Mouse (Mus musculus): ENCODE results near the gene Lrwd1. TPM values are rescaled to one million over a fixed set of nuclear protein-coding genes. Genes with fewer than 3 reads are reported as not detected.

The Lrwd1 gene
- polyA plus RNA-seq, 1 experiment from 2014 or later, result 7.8 TPM

- H3K9me3 ChIP-seq (ENCODE audit: control insufficient read depth), result no peaks in the 10 kb centered on the region
- H3K9ac ChIP-seq (ENCODE audit: low read depth, low read length), result no peak overlapping the region
- H3K36me3 ChIP-seq (ENCODE audit: control insufficient read depth, insufficient read depth), result peaks cover 8% of the 10 kb centered on the region; the same call in 1 of the 2 replicates
- peak overlapping the region; percentile 21 for H3K4me2 ChIP-seq (replicated peaks; ENCODE audit: low read depth)
- H3K27me3 ChIP-seq (replicated peaks; ENCODE audit: control insufficient read depth, insufficient read depth, low read length), result no peaks in the 10 kb centered on the region
- 0 out of 2 replicates have a peak, but pooled peaks cover 10% of the 10 kb centered on the region for H3K4me1 ChIP-seq (replicated peaks; ENCODE audit: control insufficient read depth, insufficient read depth, low read length)
- 24% methylated on average over 9 of the region's 9 CpGs for WGBS
- TF ChIP-seq CTCF (IDR thresholded peaks at IDR 0.05; ENCODE audit: low read depth), result no peak
- no peak overlapping the region for H3K4me3 ChIP-seq (ENCODE audit: low read depth, low read length)
- ATAC-seq, result no peak
- H3K27ac ChIP-seq (ENCODE audit: low read depth, low read length), result peak overlapping the region; percentile 58
Measured at GRCm38 (mm10) chr5:136173606-136174463, 38.0 kb upstream of the Lrwd1 start.

GRCm38 (mm10) chr5:136172939-136173338, 37.1 kb upstream of the Lrwd1 start:
- ATAC-seq, result no peak
- WGBS, result 54% methylated on average over 9 of the region's 9 CpGs
- no peak for TF ChIP-seq CTCF (IDR thresholded peaks at IDR 0.05; ENCODE audit: low read depth)
- Histone ChIP-seq H3K9me3 (ENCODE audit: control insufficient read depth) (0 out of 2 replicates have a peak, but pooled peaks cover 3% of the 10 kb centered on the region), H3K36me3 (ENCODE audit: control insufficient read depth, insufficient read depth) (peaks cover under 1% of the 10 kb centered on the region; the same call in 1 of the 2 replicates), H3K27me3 (replicated peaks; ENCODE audit: control insufficient read depth, insufficient read depth, low read length) (no peaks in the 10 kb centered on the region), H3K9ac (ENCODE audit: low read depth, low read length) (no peak overlapping the region), H3K4me1 (replicated peaks; ENCODE audit: control insufficient read depth, insufficient read depth, low read length) (0 out of 2 replicates have a peak, but pooled peaks cover 10% of the 10 kb centered on the region), H3K27ac (ENCODE audit: low read depth, low read length) (0 out of 2 replicates have a peak overlapping the region, but pooled peaks have one; percentile 72), H3K4me2 (replicated peaks; ENCODE audit: low read depth) (no peak overlapping the region), H3K4me3 (ENCODE audit: low read depth, low read length) (no peak overlapping the region)

GRCm38 (mm10) chr5:136171363-136172341, 35.8 kb upstream of the Lrwd1 start:
- peak overlapping the region; percentile 91 for H3K4me2 ChIP-seq (replicated peaks; ENCODE audit: low read depth)
- H3K9me3 ChIP-seq (ENCODE audit: control insufficient read depth), result 0 out of 2 replicates have a peak, but pooled peaks cover 3% of the 10 kb centered on the region
- TF ChIP-seq CTCF (IDR thresholded peaks at IDR 0.05; ENCODE audit: low read depth), result no peak
- no peak overlapping the region for H3K9ac ChIP-seq (ENCODE audit: low read depth, low read length)
- 26% methylated on average over 17 of the region's 17 CpGs for WGBS
- no peaks in the 10 kb centered on the region for H3K27me3 ChIP-seq (replicated peaks; ENCODE audit: control insufficient read depth, insufficient read depth, low read length)
- H3K4me1 ChIP-seq (replicated peaks; ENCODE audit: control insufficient read depth, insufficient read depth, low read length), result 0 out of 2 replicates have a peak, but pooled peaks cover 10% of the 10 kb centered on the region
- no peaks in the 10 kb centered on the region; the same call in 1 of the 2 replicates for H3K36me3 ChIP-seq (ENCODE audit: control insufficient read depth, insufficient read depth)
- ATAC-seq, result peak; percentile 22; the same call in 1 of the 2 replicates
- H3K4me3 ChIP-seq (ENCODE audit: low read depth, low read length), result peak overlapping the region; percentile 52
- peak overlapping the region; percentile 72 for H3K27ac ChIP-seq (ENCODE audit: low read depth, low read length)

- 2% methylated on average over 49 of the region's 49 CpGs for WGBS
- no peaks in the 10 kb centered on the region; the same call in 1 of the 2 replicates for H3K36me3 ChIP-seq (ENCODE audit: control insufficient read depth, insufficient read depth)
- peak; percentile 55 for ATAC-seq
- peak within 1 kb of the TSS; percentile 52 for H3K4me3 ChIP-seq (ENCODE audit: low read depth, low read length)
- H3K27ac ChIP-seq (ENCODE audit: low read depth, low read length), result peak within 1 kb of the TSS; percentile 79
- H3K9me3 ChIP-seq (ENCODE audit: control insufficient read depth), result 0 out of 2 replicates have a peak, but pooled peaks cover 3% of the 10 kb centered on the region
- 0 out of 2 replicates have a peak, but pooled peaks cover 10% of the 10 kb centered on the region for H3K4me1 ChIP-seq (replicated peaks; ENCODE audit: control insufficient read depth, insufficient read depth, low read length)
- peak within 1 kb of the TSS; percentile 47 for H3K9ac ChIP-seq (ENCODE audit: low read depth, low read length)
- no peaks in the 10 kb centered on the region for H3K27me3 ChIP-seq (replicated peaks; ENCODE audit: control insufficient read depth, insufficient read depth, low read length)
- TF ChIP-seq CTCF (IDR thresholded peaks at IDR 0.05; ENCODE audit: low read depth), result 0 out of 2 replicates have a peak, but pooled peaks have one; percentile 6
- peak within 1 kb of the TSS; percentile 91 for H3K4me2 ChIP-seq (replicated peaks; ENCODE audit: low read depth)
Measured at GRCm38 (mm10) chr5:136170512-136171362, 34.9 kb upstream of the Lrwd1 start, which contains the start of gene Orai2. Gene Orai2, minus strand, starts transcription at chr5:136170713.

Measured in intestine, postnatal 0 days (tissue).